Mouse (Mus musculus) cerebellum, postnatal 14 days (tissue): ENCODE data around the gene Abhd12.
"Not testable (repeated sequence)": the region's sequence is repeated elsewhere in the genome, so short reads cannot be mapped to it uniquely, and the experiment has no call there.

Source experiments
- DNase-seq, 2 experiments: peaks; one replicate each; pipeline ENCODE4 v3.0.0; 2021; ENCODE audit warnings: mixed read lengths in 2 of 2

The Abhd12 gene

GRCm38 (mm10) chr2:150904272-150904935 lies at the start of gene Abhd12:
TSS of gene Abhd12 (minus strand) at chr2:150904741.
- DNase-seq, result peak; percentile 98 to 99

GRCm38 (mm10) chr2:150951201-150951600 lies 46.7 kb upstream of the Abhd12 start:
- peak; percentile 49 to 60 for DNase-seq

DNA sequence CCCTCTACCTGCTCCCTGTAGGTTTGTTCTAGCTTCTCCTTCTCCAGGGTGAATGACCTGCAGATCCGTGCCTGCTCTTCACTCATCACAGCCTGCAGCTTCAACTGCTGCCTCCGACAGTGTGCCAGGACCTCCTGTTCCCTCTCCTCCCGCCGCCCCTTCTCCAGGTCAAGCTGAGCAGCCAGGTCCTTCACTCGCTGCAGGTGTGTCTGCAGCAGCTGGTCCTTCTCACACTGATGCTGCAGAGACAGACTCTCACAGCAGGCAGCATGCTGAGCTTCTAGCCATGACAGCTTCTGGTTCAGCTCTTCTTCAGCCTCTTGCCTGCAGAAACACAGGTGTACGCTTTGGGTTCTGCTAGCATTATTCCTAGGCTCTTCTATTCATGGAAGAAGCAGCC lies 45.5 kb upstream of the Abhd12 start:
- peak; percentile 10 to 18 for DNase-seq

DNA sequence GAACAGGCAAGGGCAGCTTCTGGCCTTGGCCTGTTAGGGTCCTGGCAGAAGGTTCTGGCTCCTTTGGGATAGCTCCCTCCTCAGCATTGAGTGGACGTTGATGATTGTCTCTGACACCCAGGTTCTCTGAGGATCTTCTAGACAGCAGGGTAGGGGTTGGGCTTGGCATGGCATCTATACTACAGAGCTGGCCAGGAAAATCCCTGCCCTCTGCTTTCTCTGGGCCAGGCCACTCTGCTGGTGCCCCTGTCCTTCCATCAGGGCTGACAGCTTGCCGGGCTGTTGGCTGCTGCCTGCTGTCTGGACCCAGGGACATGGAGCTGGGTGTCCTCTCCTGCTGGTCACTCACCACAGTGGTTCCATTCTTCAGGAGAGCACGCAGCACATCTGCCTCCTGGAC lies 45.1 kb upstream of the Abhd12 start:
- DNase-seq, result peak; percentile 41

GRCm38 (mm10) chr2:150948786-150949185 lies 44.2 kb upstream of the Abhd12 start:
- DNase-seq, result peak in 1 of 2 experiments; percentile 25

DNA sequence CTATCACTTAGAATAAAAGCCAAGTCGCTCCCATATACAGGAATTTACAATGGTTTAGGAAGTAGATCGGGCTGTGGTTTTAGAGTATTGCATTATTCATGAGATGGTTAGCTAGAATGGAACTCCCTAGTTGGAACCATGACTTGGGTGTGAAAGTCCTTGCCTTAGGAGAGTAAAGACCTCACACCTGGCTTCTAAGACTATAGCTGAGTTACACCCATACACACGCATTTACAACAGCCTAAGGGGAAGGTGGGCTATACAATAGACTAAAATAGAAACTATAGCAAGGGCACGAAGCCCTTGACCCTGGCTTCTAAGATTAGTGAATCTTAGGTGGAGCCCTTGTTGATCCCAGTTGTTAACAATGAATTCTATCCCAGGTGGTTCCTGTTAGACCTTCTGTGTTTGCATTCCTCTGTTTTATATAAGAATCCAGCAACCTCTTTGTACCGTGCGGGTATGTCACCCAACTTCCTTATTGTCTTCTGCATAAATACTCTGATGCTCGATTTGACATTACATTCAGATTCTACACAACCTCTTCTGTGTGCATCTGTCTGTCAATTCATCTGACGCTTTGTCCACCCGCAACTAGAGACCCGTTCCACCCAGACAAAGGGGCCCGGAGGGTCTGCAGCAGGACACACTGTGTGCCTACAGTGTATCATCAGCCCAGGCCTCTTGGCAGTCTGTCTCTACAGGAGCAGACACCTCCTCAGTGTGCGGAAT lies 43.5 kb upstream of the Abhd12 start:
- not testable (repeated sequence) for DNase-seq

DNA sequence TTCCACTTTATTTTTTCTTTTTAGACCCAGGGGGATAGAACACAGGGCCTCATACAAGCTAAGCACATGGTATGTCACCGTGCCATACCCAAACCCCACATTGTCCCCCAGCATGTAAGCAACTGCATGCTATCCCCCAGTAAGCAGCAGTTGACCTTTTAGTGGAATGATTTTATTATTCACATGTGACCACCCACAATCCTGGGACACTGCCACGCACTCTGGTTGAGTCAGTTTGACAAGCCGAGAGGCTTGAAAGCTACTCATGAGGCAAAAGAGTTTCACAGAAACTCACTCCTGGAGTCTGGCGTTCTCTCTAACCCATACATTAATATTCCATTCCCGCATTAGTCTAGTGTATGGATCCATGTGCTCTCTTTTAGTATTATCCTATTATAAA lies 42.8 kb upstream of the Abhd12 start:
- peak; percentile 14 to 55 for DNase-seq

GRCm38 (mm10) chr2:150944017-150944416 lies 39.5 kb upstream of the Abhd12 start:
- DNase-seq, result no peak

- DNase-seq, result no peak
Observed at GRCm38 (mm10) chr2:150934659-150935058, 30.1 kb upstream of the Abhd12 start.

DNA sequence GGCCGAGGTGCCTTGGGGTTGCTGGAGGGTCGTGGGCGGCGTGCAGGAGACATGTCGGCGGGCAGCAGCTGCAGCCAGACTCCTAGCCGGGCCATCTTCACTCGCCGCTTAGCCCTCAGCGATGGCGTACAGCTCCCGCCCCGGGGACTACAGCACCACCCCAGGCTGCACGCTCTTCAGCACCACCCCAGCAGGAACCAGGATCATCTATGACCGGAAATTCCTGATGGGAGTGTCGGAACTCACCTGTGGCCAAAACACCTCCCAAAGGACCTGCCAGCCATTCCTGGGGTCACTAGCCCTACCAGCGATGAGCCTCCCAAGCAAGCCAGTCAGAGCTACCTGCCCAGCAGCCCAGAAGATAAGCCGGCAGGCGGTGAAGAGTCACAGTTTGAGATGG lies 28.9 kb upstream of the Abhd12 start:
- no peak for DNase-seq

DNA sequence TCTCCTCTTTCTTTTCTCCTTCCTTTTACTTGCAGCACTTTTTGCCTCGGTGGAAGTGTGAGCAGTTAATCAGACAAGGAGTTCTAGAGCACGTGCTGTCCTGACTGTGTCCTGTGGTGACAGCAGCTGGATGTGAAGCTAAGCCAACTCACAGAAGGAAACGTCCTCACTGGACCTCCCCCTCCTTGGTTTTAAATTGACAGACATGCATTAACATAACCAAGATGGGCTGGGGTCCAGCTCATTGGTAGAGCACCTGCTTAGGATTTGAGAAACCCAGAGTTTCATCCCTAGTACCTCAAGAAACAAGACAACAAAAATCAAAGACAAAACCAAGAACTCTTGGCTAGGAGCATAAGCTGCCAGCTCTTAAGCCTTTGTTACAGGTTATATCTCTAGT lies 26.3 kb upstream of the Abhd12 start:
- DNase-seq, result peak in 1 of 2 experiments; percentile 49

- no peak for DNase-seq
Observed at GRCm38 (mm10) chr2:150929156-150929555, 24.6 kb upstream of the Abhd12 start.

GRCm38 (mm10) chr2:150927038-150927720 lies 22.6 kb upstream of the Abhd12 start:
- peak; percentile 56 to 78 for DNase-seq

DNA sequence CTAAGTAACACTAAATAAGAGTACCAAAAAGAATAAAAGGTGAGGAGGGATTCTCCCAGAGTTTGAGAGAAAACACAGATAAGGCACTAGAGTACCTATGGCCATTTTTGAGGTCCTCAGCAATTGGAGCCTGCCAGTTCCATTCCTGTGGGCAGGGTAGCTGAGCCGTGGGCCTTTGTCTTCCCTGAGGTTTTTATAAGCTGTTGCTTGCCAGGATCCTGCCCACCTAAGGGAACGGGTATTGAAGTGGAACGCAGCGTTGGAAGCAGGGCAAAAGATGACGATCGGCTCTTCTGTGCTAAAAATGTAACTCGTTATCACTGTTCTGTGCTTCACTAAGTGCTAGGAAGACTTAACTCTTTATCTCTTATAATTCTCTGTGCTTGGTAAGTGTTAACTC lies 19.0 kb upstream of the Abhd12 start:
- no peak for DNase-seq

DNA sequence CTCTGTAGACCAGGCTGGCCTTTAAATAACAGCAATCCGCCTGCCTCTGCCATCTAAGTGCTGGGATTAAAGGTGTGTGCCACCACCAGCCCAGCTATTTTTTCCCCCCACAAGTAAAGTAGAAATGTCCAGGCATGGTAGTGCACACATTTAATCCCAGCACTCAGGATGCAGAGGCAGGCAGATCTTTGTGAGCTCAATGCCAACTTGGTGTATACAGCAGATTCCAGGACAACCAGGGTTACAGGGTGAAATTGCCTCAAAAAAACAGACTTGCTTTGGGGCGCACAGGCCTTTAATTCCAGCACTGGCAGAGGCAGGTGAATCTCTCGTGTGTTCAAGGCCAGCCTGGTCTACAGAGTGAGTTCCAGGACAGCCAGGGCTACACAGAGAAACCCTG lies 18.5 kb upstream of the Abhd12 start:
- DNase-seq, result no peak

GRCm38 (mm10) chr2:150922165-150922564 lies 17.6 kb upstream of the Abhd12 start:
- DNase-seq, result no peak

GRCm38 (mm10) chr2:150921697-150922096 lies 17.2 kb upstream of the Abhd12 start:
- no peak for DNase-seq

GRCm38 (mm10) chr2:150920543-150920942 lies 16.0 kb upstream of the Abhd12 start:
- DNase-seq, result no peak

GRCm38 (mm10) chr2:150918720-150919119 lies 14.2 kb upstream of the Abhd12 start:
- no peak for DNase-seq

GRCm38 (mm10) chr2:150915786-150916185 lies 11.2 kb upstream of the Abhd12 start:
- DNase-seq, result no peak

GRCm38 (mm10) chr2:150914781-150915515 lies 10.4 kb upstream of the Abhd12 start:
- DNase-seq, result no peak

DNA sequence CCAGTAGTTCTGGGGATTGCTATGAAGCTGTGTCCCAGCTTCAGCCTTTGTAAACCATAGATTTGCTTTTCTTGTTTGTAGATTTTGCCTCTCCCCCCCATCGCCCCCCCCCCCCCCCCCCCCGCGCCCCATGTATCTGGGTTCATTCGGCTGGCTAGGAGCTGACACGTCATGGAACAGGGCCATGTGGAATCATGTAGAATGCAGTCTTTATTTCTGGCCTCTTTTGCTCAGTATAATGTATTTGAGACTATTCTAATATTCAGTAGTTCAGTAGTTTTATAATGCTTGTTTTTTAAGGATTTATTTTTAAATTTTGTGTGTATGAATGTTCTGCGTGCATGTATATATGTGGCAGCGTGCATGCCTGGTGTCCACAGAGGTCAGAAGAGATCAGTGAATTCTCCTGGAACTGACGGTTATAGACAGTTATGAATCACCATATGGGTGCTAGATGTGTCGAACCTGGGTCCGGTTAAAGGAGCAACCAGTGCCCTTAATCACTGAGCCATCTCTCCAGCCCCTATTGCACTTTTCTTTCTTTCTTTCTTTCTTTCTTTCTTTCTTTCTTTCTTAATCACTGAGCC lies 5.8 kb upstream of the Abhd12 start:
- DNase-seq, result no peak
